Mouse (Mus musculus): ENCODE results near the gene Zfp512b. TPM values are rescaled to one million over a fixed set of nuclear protein-coding genes. Genes with fewer than 3 reads are reported as not detected.

Gene Zfp512b
- polyA plus RNA-seq, 1 experiment from 2014 or later, result 30.5 TPM

DNA sequence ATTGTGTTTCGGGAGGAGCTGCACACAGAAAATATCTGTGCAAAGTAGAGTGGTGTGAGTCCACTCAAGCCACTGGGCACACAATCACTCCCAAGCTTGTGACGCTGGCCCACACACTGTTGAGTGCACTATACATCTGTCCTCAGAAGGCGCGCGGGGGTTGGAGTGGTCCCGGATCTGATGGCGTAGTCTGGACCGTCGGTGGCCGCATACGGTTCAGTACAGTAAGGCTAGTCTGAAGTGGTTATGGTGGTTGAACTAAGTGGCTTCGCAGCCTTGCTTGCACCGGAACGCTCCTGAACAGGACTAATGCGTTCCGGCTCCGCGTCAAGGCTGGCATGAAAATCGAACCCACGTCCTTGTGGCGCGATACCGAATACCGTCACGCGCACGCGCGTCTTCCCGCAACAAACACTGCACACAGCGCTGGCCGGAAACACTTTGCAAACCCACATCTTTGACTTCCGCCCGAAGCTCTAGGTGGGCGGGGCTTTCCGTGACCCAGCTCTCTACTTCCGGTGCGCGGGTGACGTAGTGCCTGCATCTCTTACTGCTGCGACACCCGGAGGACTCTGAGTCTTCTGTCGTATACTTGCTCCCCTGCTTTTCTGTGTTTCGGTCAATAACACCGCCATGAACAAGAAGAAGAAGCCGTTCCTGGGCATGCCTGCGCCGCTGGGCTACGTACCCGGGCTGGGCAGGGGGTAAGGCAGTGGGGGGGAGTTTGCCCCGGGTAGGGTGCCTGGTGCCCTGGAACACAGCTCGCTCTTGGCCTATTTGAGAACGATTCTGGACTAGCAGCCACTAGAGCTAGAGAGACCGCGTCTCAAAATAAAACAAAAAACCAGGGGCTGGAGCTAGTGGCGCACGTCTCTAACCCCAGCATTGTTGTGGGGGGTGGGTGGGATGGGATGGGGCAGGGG is 8.5 kb upstream of the Zfp512b start:
- peak; percentile 99 for DNase-seq (ENCODE audit: low spot score)
- Histone ChIP-seq H3K9ac (ENCODE audit: low read length) (peak overlapping the region; percentile 83), H3K4me3 (ENCODE audit: low read depth, low read length) (peak overlapping the region; percentile 58), H3K4me2 (ENCODE audit: low read length) (peak overlapping the region; percentile 83), H3K27me3 (replicated peaks; ENCODE audit: control insufficient read depth, insufficient read depth, low read length) (no peaks in the 10 kb centered on the region), H3K4me1 (ENCODE audit: control insufficient read depth, insufficient read depth, low read length) (peaks cover 17% of the 10 kb centered on the region), H3K27ac (ENCODE audit: low read depth, low read length) (peak overlapping the region; percentile 82), H3K36me3 (ENCODE audit: control insufficient read depth, insufficient read depth, low read length) (peaks cover 6% of the 10 kb centered on the region), H3K9me3 (replicated peaks; ENCODE audit: control insufficient read depth, low read length) (no peaks in the 10 kb centered on the region)
- peak; percentile 96 for ATAC-seq
- WGBS, result 1% methylated on average over 57 of the region's 57 CpGs

- Histone ChIP-seq H3K27ac (ENCODE audit: low read depth, low read length) (no peak overlapping the region), H3K9me3 (replicated peaks; ENCODE audit: control insufficient read depth, low read length) (no peaks in the 10 kb centered on the region), H3K27me3 (replicated peaks; ENCODE audit: control insufficient read depth, insufficient read depth, low read length) (no peaks in the 10 kb centered on the region), H3K4me2 (ENCODE audit: low read length) (peak overlapping the region; percentile 83), H3K9ac (ENCODE audit: low read length) (peak overlapping the region; percentile 83), H3K4me1 (ENCODE audit: control insufficient read depth, insufficient read depth, low read length) (peaks cover 17% of the 10 kb centered on the region), H3K4me3 (ENCODE audit: low read depth, low read length) (peak overlapping the region; percentile 58), H3K36me3 (ENCODE audit: control insufficient read depth, insufficient read depth, low read length) (peaks cover 13% of the 10 kb centered on the region)
- DNase-seq (ENCODE audit: low spot score), result no peak
- 60% methylated on average over 6 of the region's 6 CpGs for WGBS
- ATAC-seq, result no peak
These were observed 7.7 kb upstream of the Zfp512b start for GRCm38 (mm10) chr2:181600226-181600758.

DNA sequence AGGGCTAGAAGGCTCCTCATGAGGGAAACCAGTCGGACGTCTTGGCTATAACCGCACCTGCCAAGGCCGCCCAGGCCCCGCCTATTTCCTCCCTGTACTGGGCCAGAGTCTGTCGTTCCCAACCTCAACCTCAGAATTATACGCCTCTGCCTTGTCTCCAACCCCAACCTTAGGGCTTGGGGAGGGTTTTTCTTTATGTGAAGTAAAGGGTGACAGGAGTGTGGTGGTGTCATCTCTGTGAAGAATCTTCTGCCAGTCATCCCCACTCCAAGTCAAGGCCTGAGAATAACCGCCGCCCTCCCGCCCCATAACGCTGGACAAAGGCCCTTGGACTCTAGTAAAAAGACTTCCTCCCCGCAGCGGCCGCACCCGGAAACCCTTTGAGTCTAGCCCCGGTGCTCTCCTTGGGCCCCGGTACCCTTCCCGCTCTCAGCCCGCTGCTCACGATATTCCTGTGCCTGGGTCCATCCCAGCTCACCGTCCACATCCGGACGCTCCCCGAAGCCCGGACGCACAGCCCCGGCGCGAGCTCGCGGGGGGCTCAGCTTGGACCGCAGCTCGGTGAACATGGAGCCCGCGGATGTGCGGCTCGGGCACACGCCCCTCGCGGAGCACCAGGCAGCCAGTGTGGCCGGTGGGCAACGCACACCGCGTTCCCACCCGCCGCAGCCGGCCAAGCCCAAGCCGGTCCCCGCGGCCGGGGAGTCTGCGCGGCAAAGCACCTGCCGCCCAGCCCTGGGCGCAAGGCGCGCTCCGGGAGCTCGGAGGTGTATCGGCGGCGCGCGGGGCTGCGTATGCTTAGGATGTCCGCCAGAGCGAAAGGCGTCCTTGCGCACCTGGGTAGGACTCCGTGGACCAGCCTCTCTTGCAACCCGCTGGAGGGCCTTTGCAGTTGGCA is 6.1 kb upstream of the Zfp512b start, which contains the start of gene Samd10:
Gene Samd10 (minus strand): TSS at position 759 of the 898 bp plus-strand sequence.
- DNase-seq (ENCODE audit: low spot score) (peak; percentile 74), ATAC-seq (peak; percentile 40)
- Histone ChIP-seq H3K27me3 (replicated peaks; ENCODE audit: control insufficient read depth, insufficient read depth, low read length) (no peaks in the 10 kb centered on the region), H3K36me3 (ENCODE audit: control insufficient read depth, insufficient read depth, low read length) (peaks cover 13% of the 10 kb centered on the region), H3K4me1 (ENCODE audit: control insufficient read depth, insufficient read depth, low read length) (peaks cover 17% of the 10 kb centered on the region), H3K27ac (ENCODE audit: low read depth, low read length) (peak within 1 kb of the TSS; percentile 85), H3K4me3 (ENCODE audit: low read depth, low read length) (peak within 1 kb of the TSS; percentile 62), H3K9ac (ENCODE audit: low read length) (peak within 1 kb of the TSS; percentile 90), H3K4me2 (ENCODE audit: low read length) (peak within 1 kb of the TSS; percentile 81), H3K9me3 (replicated peaks; ENCODE audit: control insufficient read depth, low read length) (no peaks in the 10 kb centered on the region)
- WGBS, result 1% methylated on average over 58 of the region's 71 CpGs

DNA sequence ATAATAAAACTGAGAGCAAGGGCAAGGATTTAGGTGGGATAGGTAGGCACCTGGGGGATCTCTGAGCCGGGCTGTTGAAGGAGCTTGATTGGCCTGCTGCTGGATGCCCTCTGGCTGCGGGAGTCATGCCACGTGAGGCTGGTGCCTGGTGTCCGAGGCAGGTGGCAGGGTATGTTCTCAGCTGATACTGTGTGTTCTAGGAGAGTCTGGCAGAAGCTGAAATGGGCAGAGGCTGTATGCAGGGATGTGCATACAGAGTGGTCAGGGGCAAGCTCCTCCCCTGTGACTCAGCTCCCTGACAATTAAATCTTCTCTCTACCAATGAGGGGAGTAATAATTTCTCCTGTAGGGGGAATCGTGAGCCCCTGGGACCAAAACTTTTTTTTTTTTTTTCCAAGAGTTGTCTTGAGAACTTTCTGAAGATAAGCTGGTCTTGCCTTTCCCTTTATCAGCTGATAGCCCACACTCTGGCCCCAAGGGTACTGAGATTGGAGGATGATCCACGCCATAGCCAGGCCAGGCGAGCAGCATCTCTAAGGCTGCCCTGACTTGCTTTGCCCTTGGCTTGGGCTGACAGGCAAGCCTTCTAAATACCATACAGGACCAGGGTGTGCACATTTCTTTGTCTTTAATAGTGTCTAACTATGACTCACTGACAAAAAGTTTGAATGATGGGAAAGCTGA is 4.9 kb upstream of the Zfp512b start:
- Histone ChIP-seq H3K4me1 (ENCODE audit: control insufficient read depth, insufficient read depth, low read length) (peaks cover 22% of the 10 kb centered on the region), H3K4me3 (ENCODE audit: low read depth, low read length) (no peak overlapping the region), H3K27me3 (replicated peaks; ENCODE audit: control insufficient read depth, insufficient read depth, low read length) (no peaks in the 10 kb centered on the region), H3K9me3 (replicated peaks; ENCODE audit: control insufficient read depth, low read length) (no peaks in the 10 kb centered on the region), H3K36me3 (ENCODE audit: control insufficient read depth, insufficient read depth, low read length) (peaks cover 13% of the 10 kb centered on the region), H3K9ac (ENCODE audit: low read length) (no peak overlapping the region), H3K4me2 (ENCODE audit: low read length) (peak overlapping the region; percentile 81), H3K27ac (ENCODE audit: low read depth, low read length) (no peak overlapping the region)
- WGBS, result 68% methylated on average over 7 of the region's 7 CpGs
- ATAC-seq (no peak), DNase-seq (ENCODE audit: low spot score) (no peak)

- WGBS, result 63% methylated on average over 6 of the region's 6 CpGs
- Histone ChIP-seq H3K9ac (ENCODE audit: low read length) (no peak overlapping the region), H3K36me3 (ENCODE audit: control insufficient read depth, insufficient read depth, low read length) (peaks cover 13% of the 10 kb centered on the region), H3K4me1 (ENCODE audit: control insufficient read depth, insufficient read depth, low read length) (peaks cover 19% of the 10 kb centered on the region), H3K4me3 (ENCODE audit: low read depth, low read length) (no peak overlapping the region), H3K4me2 (ENCODE audit: low read length) (no peak overlapping the region), H3K27me3 (replicated peaks; ENCODE audit: control insufficient read depth, insufficient read depth, low read length) (no peaks in the 10 kb centered on the region), H3K27ac (ENCODE audit: low read depth, low read length) (no peak overlapping the region), H3K9me3 (replicated peaks; ENCODE audit: control insufficient read depth, low read length) (no peaks in the 10 kb centered on the region)
- ATAC-seq, result no peak
- DNase-seq (ENCODE audit: low spot score), result no peak
These were observed 3.8 kb upstream of the Zfp512b start for GRCm38 (mm10) chr2:181596221-181596960.

- DNase-seq (ENCODE audit: low spot score) (peak; percentile 71), ATAC-seq (no peak)
- Histone ChIP-seq H3K4me1 (ENCODE audit: control insufficient read depth, insufficient read depth, low read length) (peaks cover 17% of the 10 kb centered on the region), H3K36me3 (ENCODE audit: control insufficient read depth, insufficient read depth, low read length) (peaks cover 18% of the 10 kb centered on the region), H3K4me2 (ENCODE audit: low read length) (no peak overlapping the region), H3K4me3 (ENCODE audit: low read depth, low read length) (no peak overlapping the region), H3K27ac (ENCODE audit: low read depth, low read length) (no peak overlapping the region), H3K27me3 (replicated peaks; ENCODE audit: control insufficient read depth, insufficient read depth, low read length) (no peaks in the 10 kb centered on the region), H3K9me3 (replicated peaks; ENCODE audit: control insufficient read depth, low read length) (no peaks in the 10 kb centered on the region), H3K9ac (ENCODE audit: low read length) (no peak overlapping the region)
- WGBS, result 68% methylated on average over 4 of the region's 4 CpGs
These were observed 2.5 kb upstream of the Zfp512b start for GRCm38 (mm10) chr2:181594946-181595696.

GRCm38 (mm10) chr2:181593937-181594336 is 1.3 kb upstream of the Zfp512b start:
- no peak overlapping the region for H3K4me3 ChIP-seq (ENCODE audit: low read depth, low read length)
- H3K4me1 ChIP-seq (ENCODE audit: control insufficient read depth, insufficient read depth, low read length), result peaks cover 17% of the 10 kb centered on the region
- peaks cover 30% of the 10 kb centered on the region for H3K36me3 ChIP-seq (ENCODE audit: control insufficient read depth, insufficient read depth, low read length)
- H3K9me3 ChIP-seq (replicated peaks; ENCODE audit: control insufficient read depth, low read length), result no peaks in the 10 kb centered on the region
- H3K9ac ChIP-seq (ENCODE audit: low read length), result no peak overlapping the region
- ATAC-seq (no peak), DNase-seq (ENCODE audit: low spot score) (no peak)
- H3K27me3 ChIP-seq (replicated peaks; ENCODE audit: control insufficient read depth, insufficient read depth, low read length), result no peaks in the 10 kb centered on the region
- H3K4me2 ChIP-seq (ENCODE audit: low read length), result no peak overlapping the region
- H3K27ac ChIP-seq (ENCODE audit: low read depth, low read length), result no peak overlapping the region
